Mouse (Mus musculus): ENCODE measurements at regions not wholly inside any gene's neighbourhood (a gene's known extent, or its start where the extent isn't known, plus 50 kb on each side); places are given as distances from the start of the nearest gene placed in this dataset.

DNA sequence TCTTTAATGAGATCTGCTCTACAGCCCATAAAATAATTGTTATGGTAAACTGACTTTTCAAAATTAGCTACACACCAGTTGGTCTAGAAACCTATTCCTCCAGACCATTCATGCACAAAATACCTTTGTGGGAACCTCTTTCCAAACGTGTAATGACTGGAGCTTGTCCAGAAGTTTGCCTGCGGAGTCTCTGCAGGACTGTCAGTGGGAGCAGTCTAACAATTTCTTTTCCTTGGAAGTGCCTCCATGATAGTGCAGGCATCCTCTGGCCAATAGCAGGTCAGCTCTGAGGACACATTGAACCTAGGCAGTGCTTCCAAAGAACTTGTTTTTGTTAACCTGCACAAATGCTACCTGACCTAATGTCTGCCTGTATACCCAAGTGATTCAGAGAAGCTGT, 932.3 kb downstream of the Pcdh9 start:
- DNase-seq = no peak

GRCm38 (mm10) chr14:92955485-92955884, 935.0 kb downstream of the Pcdh9 start:
- no peak for DNase-seq

- peak; percentile 29 for DNase-seq
Observed at GRCm38 (mm10) chr14:92907623-92908045, 982.8 kb downstream of the Pcdh9 start.

- no peak for DNase-seq
Observed at GRCm38 (mm10) chr14:92874548-92874947, 1015.9 kb downstream of the Pcdh9 start.

GRCm38 (mm10) chr14:92866462-92866861, 1024.0 kb downstream of the Pcdh9 start:
- DNase-seq = no peak

DNA sequence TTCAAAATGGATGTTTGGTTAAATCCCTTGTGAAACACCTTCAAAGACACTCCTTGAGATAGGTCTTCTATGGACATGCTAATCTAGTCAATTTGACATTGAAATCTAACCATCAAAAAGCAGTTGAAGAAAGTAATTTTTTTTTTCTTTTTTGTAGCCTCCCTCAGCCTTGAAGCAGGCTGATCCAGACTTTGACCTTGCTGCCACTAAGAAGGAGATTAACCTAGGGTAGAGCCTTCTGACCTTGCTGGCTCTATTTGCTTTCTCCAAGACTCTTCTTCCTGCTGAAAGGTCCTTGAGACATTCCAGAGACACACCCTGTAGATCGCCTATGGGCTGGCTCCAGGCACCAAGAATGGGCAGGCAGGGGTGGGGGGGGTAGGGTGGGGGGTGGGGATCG, 1027.5 kb downstream of the Pcdh9 start:
- no peak for DNase-seq

DNA sequence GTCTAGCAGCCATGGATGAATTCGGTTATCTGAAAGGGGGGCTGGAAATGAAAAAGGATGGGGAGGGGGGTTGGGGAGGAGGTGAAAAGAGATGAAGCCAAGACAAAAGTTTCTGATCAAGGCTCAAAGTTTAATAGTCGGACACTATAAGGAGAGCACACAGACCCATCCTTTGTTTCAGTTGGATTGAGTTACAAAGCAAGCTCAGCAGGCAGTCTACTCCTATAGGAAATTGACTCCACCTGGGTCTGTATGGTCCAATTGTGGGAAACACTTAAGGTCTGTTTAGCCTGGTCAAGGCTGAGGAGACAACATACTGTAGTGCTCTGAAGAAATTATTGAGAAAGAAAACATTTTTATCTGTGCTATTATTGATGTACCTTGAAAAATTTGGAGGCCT, 1029.8 kb downstream of the Pcdh9 start:
- DNase-seq = no peak

GRCm38 (mm10) chr14:92833646-92834045, 1056.8 kb downstream of the Pcdh9 start:
- no peak for DNase-seq

DNA sequence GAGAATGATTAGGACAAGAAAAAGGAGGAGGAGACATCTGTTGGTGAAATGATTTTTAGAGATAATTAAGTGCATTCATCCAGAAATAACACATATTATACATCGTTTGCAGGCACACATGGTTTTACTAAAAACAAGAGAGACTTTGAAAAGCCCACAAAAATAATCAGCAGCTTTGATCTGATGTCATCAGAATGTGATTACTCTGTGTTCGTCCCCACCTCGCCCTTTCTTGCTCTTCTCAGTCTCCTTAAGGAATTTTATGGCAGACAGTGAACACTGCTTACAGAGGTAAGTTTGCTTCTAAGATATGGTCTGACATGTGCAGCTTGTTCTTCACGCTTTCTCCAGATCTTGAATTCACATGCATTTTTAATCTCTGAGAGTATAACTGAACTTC, 1061.3 kb downstream of the Pcdh9 start:
- no peak for DNase-seq

- DNase-seq = no peak
Observed at GRCm38 (mm10) chr14:92826576-92827284, 1063.7 kb downstream of the Pcdh9 start.

- DNase-seq = no peak
Observed at GRCm38 (mm10) chr14:92820061-92820460, 1070.4 kb downstream of the Pcdh9 start.
